Mouse (Mus musculus): ENCODE data around the gene Scap. TPM values are rescaled to one million over a fixed set of nuclear protein-coding genes. Genes with fewer than 3 reads are reported as not detected.

The Scap gene
- total RNA-seq (2021) = 100 to 1,000 TPM in 1 of 2 experiments, 10 to 100 TPM in 1; 91.7 to 103 TPM
- long read RNA-seq, experiment 1, full-length matches to known transcripts = 37 of 110 reads
- long read RNA-seq, experiment 1, partial matches to known transcripts = 44 of 110 reads
- long read RNA-seq, experiment 1, other reads (novel, unspliced or antisense) = 29 of 110 reads
- long read RNA-seq, experiment 2, full-length matches to known transcripts = 28 of 65 reads
- long read RNA-seq, experiment 2, partial matches to known transcripts = 25 of 65 reads
- long read RNA-seq, experiment 2, other reads (novel, unspliced or antisense) = 12 of 65 reads

- DNase-seq (ENCODE audit: low spot score in 2 of 2) = peak; percentile 97 to 99
Observed at GRCm38 (mm10) chr9:110333135-110333895, at the start of gene Scap. TSS of gene Scap (plus strand) at chr9:110333288.

DNA sequence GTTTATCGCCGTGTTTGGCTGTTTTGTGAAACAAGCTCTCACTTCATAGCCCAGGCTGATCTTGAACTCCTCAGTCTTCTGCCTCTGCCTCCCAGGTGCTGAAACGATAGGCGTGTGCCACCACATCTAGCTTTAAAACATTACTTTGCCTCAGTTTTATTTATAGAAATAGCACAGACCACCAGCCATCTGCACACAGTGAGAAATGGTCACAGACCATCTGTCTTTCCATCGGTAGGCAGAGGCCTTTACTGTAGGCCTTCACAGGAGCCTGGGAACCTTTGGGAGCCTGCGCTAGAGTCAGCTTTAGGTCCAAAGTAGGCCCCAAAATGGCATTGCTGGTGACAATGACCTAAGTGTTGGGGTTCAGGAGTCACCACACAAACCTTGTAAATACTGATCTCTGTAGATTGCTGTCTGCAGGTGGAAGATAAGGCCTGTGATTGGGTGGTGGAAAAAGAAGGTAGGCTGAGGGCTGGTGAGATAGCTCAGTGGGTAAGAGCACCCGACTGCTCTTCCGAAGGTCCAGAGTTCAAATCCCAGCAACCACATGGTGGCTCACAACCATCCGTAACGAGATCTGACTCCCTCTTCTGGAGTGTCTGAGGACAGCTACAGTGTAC is 48.9 kb upstream of the Scap start:
- DNase-seq (ENCODE audit: low spot score in 2 of 2) = no peak

DNA sequence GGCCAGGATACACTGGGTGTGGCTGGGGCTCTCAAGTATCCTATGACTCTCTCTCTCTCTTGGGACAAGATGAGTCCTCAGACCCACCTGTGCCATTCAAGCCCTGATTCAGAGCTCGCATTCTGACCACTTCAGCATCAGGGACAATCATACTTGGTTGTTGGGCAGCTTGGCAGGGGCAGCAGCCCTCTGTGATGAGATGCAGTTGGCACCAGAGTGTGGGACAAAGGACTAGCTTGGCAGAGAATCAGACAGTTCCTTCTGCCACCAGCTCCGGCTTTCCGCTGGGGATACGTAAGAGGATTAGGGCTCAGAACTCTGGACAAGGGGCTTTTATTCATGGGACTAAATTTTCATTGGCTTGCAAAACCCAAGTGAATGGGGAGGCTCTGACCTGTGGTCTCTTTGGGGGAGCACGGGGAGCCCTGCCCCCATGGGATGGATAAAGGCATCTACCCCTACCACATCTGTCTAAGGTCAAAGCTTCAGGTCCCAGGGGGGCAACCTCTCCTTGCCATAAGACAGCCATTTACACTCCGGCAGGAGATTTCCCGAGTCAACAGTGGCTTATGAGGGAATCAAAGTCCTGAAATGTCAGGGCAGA is 45.7 kb upstream of the Scap start:
- peak; percentile 26 to 31 for DNase-seq (ENCODE audit: low spot score in 2 of 2)

GRCm38 (mm10) chr9:110293254-110293718 is 39.8 kb upstream of the Scap start:
- peak in 1 of 2 experiments; percentile 15 for DNase-seq (ENCODE audit: low spot score in 2 of 2)

- peak; percentile 20 to 34 for DNase-seq (ENCODE audit: low spot score in 2 of 2)
Observed at GRCm38 (mm10) chr9:110293873-110294415, 39.1 kb upstream of the Scap start.

GRCm38 (mm10) chr9:110294786-110295185 is 38.3 kb upstream of the Scap start:
- no peak for DNase-seq (ENCODE audit: low spot score in 2 of 2)

- DNase-seq (ENCODE audit: low spot score in 2 of 2) = peak; percentile 87 to 92
Observed at GRCm38 (mm10) chr9:110296867-110297627, 36.0 kb upstream of the Scap start.

DNA sequence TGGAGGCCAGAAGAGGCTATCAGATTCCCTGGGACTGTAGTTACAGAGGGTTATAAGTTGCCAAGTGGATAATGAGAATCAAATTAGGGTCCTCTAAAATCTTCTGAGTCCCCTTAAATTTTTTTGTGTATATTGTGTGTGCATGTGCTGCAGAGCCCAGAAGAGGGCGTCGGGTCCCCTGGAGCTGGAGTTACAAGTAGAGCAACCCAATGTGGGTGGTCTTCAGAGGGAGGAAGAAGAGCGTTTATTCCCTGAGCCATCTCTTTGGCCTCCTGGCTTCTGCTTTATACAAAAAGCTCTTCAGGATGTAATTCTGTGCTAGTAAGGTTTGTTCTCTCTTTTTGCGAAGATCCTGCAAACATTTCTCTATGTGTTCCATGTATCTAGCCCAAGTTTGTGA is 28.6 kb upstream of the Scap start:
- peak in 1 of 2 experiments; percentile 26 for DNase-seq (ENCODE audit: low spot score in 2 of 2)

DNA sequence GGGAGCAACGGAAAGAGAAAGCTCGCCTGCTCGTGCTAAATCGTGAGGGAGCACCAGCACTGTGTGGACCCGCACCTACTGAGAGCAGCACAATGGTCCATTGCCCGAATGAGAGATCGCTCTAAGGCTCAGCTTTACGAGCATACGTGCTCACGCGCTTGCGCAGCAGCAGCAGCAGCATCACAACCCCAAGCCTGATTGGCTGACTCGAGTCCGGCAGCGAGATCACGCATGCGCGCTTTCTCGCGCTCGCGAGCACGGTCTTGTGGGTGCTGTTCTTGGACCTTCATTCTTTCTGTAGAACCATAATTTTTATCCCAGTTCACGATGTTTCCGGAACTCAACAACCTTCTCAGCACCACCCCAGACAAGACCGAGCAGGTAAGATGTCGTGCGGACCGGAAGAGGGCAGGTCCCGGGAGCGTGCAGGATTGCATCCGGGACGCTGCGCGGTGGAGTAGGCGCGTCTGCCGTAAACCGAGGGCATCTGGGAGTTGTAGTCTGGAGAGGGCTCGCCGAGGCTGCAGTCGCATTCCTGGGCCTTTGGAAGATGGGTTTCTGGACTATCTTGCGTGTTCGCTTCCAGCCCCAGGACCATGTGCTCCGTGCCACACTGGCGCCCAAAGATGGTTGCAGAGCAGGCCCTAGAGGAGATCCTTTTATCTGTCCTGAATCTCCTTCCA is 28.0 kb upstream of the Scap start, which contains the start of gene Elp6:
Gene Elp6, plus strand, starts transcription at position 205 of the 683 bp plus-strand sequence.
- DNase-seq (ENCODE audit: low spot score in 2 of 2) = peak; percentile 88 to 92

- DNase-seq (ENCODE audit: low spot score in 2 of 2) = no peak
Observed at GRCm38 (mm10) chr9:110306371-110306770, 26.7 kb upstream of the Scap start.

- no peak for DNase-seq (ENCODE audit: low spot score in 2 of 2)
Observed at GRCm38 (mm10) chr9:110314706-110315105, 18.4 kb upstream of the Scap start.

- no peak for DNase-seq (ENCODE audit: low spot score in 2 of 2)
Observed at GRCm38 (mm10) chr9:110315410-110315809, 17.7 kb upstream of the Scap start.

GRCm38 (mm10) chr9:110315904-110316303 is 17.2 kb upstream of the Scap start:
- no peak for DNase-seq (ENCODE audit: low spot score in 2 of 2)

- no peak for DNase-seq (ENCODE audit: low spot score in 2 of 2)
Observed at GRCm38 (mm10) chr9:110316503-110316902, 16.6 kb upstream of the Scap start.

GRCm38 (mm10) chr9:110320769-110321168 is 12.3 kb upstream of the Scap start:
- no peak for DNase-seq (ENCODE audit: low spot score in 2 of 2)

DNA sequence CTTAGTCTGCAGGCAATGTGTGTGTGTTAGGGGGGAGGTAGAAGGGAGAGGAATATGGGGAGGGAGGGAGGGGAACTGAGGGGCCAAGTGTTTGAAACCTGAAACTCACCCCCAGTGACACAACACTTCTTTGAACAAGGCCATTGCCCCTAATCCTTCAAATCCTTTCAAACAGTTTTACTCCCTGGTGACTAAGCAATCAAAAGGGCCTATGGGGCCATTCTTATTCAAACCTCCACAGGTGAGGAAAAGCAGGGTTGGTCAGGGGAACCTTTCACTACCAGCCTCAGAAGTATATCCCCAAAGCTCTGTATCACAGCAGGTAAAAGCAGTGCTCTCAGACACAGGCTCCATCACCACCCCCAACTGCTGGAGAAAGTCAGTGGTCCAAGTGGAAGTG is 10.1 kb upstream of the Scap start:
- no peak for DNase-seq (ENCODE audit: low spot score in 2 of 2)

DNA sequence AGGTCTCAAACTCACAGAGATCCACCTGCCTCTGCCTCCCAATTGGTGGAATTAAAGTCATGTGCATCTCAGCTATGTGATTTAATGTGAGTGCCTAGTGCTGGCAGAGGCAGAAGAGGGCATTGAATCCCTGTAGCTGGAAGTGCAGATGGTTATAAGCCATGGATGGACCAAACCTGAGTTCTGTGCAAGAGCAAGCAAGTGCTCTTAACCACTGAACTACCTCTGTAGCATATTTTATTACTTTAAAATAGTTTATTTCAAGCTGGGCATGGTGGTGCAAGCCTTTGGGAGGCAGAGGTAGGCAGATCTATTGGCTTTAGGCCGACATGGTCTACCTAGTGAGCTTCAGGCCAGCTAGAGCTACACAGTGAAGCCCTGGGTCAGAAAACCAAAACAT is 8.9 kb upstream of the Scap start:
- DNase-seq (ENCODE audit: low spot score in 2 of 2) = no peak

DNA sequence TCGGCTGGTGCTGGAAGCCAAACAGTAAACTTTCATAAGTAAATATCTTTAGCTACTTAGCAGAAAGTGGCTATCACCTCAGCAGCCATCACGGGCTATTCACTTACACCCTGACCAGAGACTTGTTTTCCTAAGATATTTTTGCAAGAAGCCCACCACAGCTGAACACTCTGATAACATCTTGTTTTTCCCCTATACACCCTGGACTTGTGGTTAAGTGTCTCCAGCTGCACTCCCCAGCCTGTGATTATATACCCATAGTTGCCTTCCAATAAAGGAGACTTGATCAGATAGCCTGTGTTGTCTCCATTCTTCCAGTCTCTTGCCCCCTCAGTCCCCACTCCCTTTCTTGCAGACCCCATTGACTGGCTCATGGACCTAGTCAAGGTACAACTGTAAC is 4.9 kb upstream of the Scap start:
- no peak for DNase-seq (ENCODE audit: low spot score in 2 of 2)

- DNase-seq (ENCODE audit: low spot score in 2 of 2) = no peak
Observed at GRCm38 (mm10) chr9:110328946-110329630, 4.0 kb upstream of the Scap start.
